Mouse (Mus musculus) liver, adult 2 months (tissue): Measurements from ENCODE around the gene Uqcrq. TPM values are rescaled to one million over a fixed set of nuclear protein-coding genes. Genes with fewer than 3 reads are reported as not detected.
"Not testable (repeated sequence)": the region's sequence is repeated elsewhere in the genome, so short reads cannot be mapped to it uniquely, and the experiment has no call there.

Experiments used
- DNase-seq: peaks from one replicate; pipeline ENCODE4 v3.0.0-alpha.2; 2011; ENCODE audit warnings: low read depth, low spot score; ENCODE audit errors: extremely low read depth
- H3K27ac ChIP-seq: fragments of 200-500 bp; replicated peaks from 2 replicates; pipeline ENCODE4 v1.5.1; 2012; ENCODE audit warnings: low read depth, mild to moderate bottlenecking, control low read depth, inconsistent platforms, low read length; ENCODE audit not compliant: insufficient read depth
- H3K27me3 ChIP-seq: fragments of 200-500 bp; 2 replicates; pipeline ENCODE4 v1.6.1; 2012; ENCODE audit warnings: mild to moderate bottlenecking, moderate library complexity, low read length, inconsistent platforms; ENCODE audit not compliant: control insufficient read depth, insufficient read depth
- H3K36me3 ChIP-seq: fragments of 200-500 bp; 2 replicates; pipeline ENCODE4 v1.6.1; 2012; ENCODE audit warnings: low read length, inconsistent platforms; ENCODE audit not compliant: control insufficient read depth, insufficient read depth
- H3K4me1 ChIP-seq: fragments of 200-500 bp; 2 replicates; pipeline ENCODE4 v1.6.1; 2011; ENCODE audit warnings: low read length; ENCODE audit not compliant: control insufficient read depth, insufficient read depth
- H3K4me3 ChIP-seq: fragments of 200-500 bp; 2 replicates; pipeline ENCODE4 v1.5.1; 2011; ENCODE audit warnings: low read depth, mild to moderate bottlenecking, control low read depth, low read length, moderate library complexity; ENCODE audit not compliant: insufficient read depth
- H3K79me2 ChIP-seq: fragments of 200-500 bp; 2 replicates; pipeline ENCODE4 v1.6.1; 2012; ENCODE audit warnings: inconsistent platforms, mild to moderate bottlenecking, low read length, moderate library complexity; ENCODE audit not compliant: control insufficient read depth, insufficient read depth
- H3K9ac ChIP-seq: fragments of 200-500 bp; 2 replicates; pipeline ENCODE4 v1.6.1; 2012; ENCODE audit warnings: low read depth, mild to moderate bottlenecking, control low read depth, inconsistent platforms, low read length
- CTCF ChIP-seq: fragments of 200-500 bp; IDR thresholded peaks from 2 replicates; pipeline ENCODE4 v1.5.1; 2011; ENCODE audit warnings: low read depth, low read length, control low read depth
- POLR2A ChIP-seq: fragments of 200-500 bp; IDR thresholded peaks from 2 replicates; pipeline ENCODE4 v1.6.1; 2011; ENCODE audit warnings: low read length, control low read depth; ENCODE audit not compliant: insufficient read depth; ENCODE audit errors: extremely low read depth
- WGBS: fragments of 180-500 bp; shearing (Covaris S2); methylation state at CpG from one replicate; pipeline ENCODE4 v1.1.7; 2018; 5-methylcytosine and 5-hydroxymethylcytosine counted together
- polyA plus RNA-seq: library from polyadenylated mRNA; depleted of rRNA; stranded (reverse); fragments of >200 nt; gene quantifications from 2 replicates; pipeline ENCODE4 v1.2.3, GENCODE M21; 2012
- total RNA-seq: library from RNA; depleted of rRNA; stranded (reverse); fragments of >200 nt; gene quantifications from 2 replicates; pipeline ENCODE4 v1.2.3, GENCODE M21; 2014

The Uqcrq gene
- total and polyA plus RNA-seq, 2 experiments, result 256 to 1,230 TPM

DNA sequence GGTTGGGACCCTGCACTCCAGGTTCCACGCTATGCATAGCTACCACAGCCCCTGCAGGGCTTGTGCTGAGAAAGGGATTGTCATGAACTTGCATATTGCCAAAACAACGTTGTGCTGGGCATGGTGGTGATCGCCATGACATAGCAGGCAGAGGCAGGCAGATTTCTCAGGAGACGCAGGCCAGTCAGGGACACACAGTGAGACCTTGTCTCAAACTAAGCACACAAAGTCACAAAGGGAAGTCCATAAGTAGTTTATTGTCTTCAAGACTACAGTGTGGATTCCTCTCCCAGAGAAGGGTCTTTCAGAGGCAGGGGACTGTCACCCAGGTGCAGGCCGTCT lies 1.9 kb downstream of the Uqcrq start:
- WGBS, result 91% methylated on average over 5 of the region's 5 CpGs
- H3K9ac ChIP-seq, result no peak overlapping the region
- peaks cover 4% of the 10 kb centered on the region; the same call in 1 of the 2 replicates for H3K79me2 ChIP-seq
- H3K4me1 ChIP-seq, result peaks cover 31% of the 10 kb centered on the region
- H3K36me3 ChIP-seq, result peaks cover 6% of the 10 kb centered on the region; the same call in 1 of the 2 replicates
- no peak overlapping the region for H3K27ac ChIP-seq
- DNase-seq, result no peak
- TF ChIP-seq POLR2A (no peak), CTCF (no peak)
- no peaks in the 10 kb centered on the region for H3K27me3 ChIP-seq
- no peak overlapping the region for H3K4me3 ChIP-seq

- DNase-seq, result peak; percentile 57
- Histone ChIP-seq H3K27me3 (no peaks in the 10 kb centered on the region), H3K4me1 (peaks cover 31% of the 10 kb centered on the region), H3K4me3 (no peak overlapping the region), H3K79me2 (peaks cover 4% of the 10 kb centered on the region; the same call in 1 of the 2 replicates), H3K36me3 (peaks cover 6% of the 10 kb centered on the region; the same call in 1 of the 2 replicates), H3K9ac (no peak overlapping the region), H3K27ac (no peak overlapping the region)
- no peak for TF ChIP-seq POLR2A
- TF ChIP-seq CTCF, result no peak
- 47% methylated on average over 3 of the region's 3 CpGs for WGBS
These were observed 2.5 kb downstream of the Uqcrq start for GRCm38 (mm10) chr11:53427993-53428715.

GRCm38 (mm10) chr11:53426914-53427313 lies 3.7 kb downstream of the Uqcrq start:
- H3K27ac ChIP-seq, result 0 out of 2 replicates have a peak overlapping the region, but pooled peaks have one; percentile 6
- not testable (repeated sequence) for DNase-seq
- H3K4me1 ChIP-seq, result peaks cover 29% of the 10 kb centered on the region

DNA sequence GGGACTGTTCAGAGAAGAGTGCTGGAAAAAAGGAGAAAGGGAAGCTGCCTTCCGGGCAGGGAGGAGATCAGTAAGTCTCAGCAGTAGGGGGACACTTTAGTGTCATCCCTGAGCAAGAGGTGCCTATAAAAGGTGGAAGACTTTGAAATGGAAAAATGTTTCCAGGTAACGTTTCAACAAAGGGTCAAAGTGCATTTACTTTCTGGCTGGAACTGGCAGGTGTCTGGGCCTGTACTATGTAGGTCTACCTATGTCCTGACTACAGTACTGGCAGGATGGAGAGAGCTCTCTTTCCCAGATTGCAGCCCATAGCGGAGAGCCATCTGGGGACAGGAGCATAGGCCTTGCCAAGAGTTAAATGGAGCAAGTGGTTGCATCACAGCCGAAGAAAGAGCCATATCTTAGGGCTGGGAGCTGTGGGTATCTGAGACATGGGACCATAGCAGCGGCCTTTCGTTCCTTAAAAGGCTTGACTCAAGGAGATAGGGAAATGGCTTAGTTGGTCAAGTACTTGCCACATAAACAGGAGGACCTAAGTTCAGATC lies 4.8 kb downstream of the Uqcrq start:
- WGBS, result 27% methylated on average over 6 of the region's 6 CpGs
- peak; percentile 91 for DNase-seq
- no peak overlapping the region for H3K9ac ChIP-seq
- TF ChIP-seq CTCF, result no peak
- H3K79me2 ChIP-seq, result peaks cover 6% of the 10 kb centered on the region; the same call in 1 of the 2 replicates
- H3K4me3 ChIP-seq, result no peak overlapping the region
- peak overlapping the region; percentile 80 for H3K27ac ChIP-seq
- no peaks in the 10 kb centered on the region for H3K27me3 ChIP-seq
- H3K4me1 ChIP-seq, result peaks cover 32% of the 10 kb centered on the region
- H3K36me3 ChIP-seq, result peaks cover 8% of the 10 kb centered on the region; the same call in 1 of the 2 replicates

More at GRCm38 (mm10) chr11:53426914-53427313, 3.7 kb downstream of the Uqcrq start:
- not testable (repeated sequence) for H3K4me3 ChIP-seq, H3K79me2 ChIP-seq, H3K27me3 ChIP-seq, H3K36me3 ChIP-seq, H3K9ac ChIP-seq
- WGBS, result 51% methylated on average over 3 of the region's 3 CpGs

DNA sequence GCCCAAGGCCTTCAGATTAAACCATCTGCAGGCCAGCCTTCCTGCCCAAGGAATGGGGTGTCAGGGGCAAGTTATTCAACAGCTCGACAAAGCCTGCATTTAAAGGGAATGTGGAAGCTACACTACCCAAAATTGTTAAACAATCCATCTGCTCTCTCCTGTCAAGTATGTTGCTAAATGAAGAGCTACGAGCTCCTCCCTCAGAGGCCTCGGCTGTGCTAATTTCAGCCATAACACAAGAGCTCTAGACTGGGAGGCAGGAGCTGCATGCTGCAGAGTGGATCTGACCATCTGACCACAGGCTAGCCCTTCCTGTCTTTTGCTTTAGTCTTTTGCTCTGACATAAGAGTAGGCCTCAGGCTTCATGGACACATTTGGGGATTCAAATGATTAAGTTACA lies 5.4 kb downstream of the Uqcrq start:
- Histone ChIP-seq H3K36me3 (peaks cover 8% of the 10 kb centered on the region; the same call in 1 of the 2 replicates), H3K4me3 (no peak overlapping the region), H3K9ac (no peak overlapping the region), H3K27ac (peak overlapping the region; percentile 80), H3K27me3 (no peaks in the 10 kb centered on the region), H3K4me1 (peaks cover 32% of the 10 kb centered on the region), H3K79me2 (peaks cover 6% of the 10 kb centered on the region; the same call in 1 of the 2 replicates)
- TF ChIP-seq CTCF (no peak), POLR2A (no peak)
- no peak for DNase-seq
- WGBS, result 33% methylated on average over 3 of the region's 3 CpGs

DNA sequence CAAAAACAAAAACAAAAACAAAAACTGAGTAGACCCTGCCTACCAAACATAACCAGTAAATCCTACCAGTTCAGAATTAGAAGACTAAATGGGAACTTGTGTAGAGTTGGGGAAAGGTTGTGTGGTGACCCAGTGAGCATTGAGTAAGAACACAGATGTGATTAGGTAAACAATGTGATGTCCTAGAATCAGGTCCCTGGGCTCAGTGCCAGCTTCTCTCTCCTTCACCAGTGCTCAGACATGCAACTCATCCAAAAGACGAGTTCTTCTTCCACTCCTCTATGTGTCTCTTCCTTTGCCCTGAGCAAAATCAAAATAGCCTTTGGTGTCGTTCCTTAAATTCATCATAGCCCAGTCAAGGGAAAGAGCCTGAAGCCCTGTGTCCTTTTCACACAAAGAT lies 5.8 kb downstream of the Uqcrq start:
- WGBS, result 26% methylated on average over 2 of the region's 2 CpGs
- H3K27me3 ChIP-seq, result no peaks in the 10 kb centered on the region
- H3K27ac ChIP-seq, result peak overlapping the region; percentile 80
- no peak overlapping the region for H3K9ac ChIP-seq
- no peak overlapping the region for H3K4me3 ChIP-seq
- H3K79me2 ChIP-seq, result peaks cover 6% of the 10 kb centered on the region; the same call in 1 of the 2 replicates
- peak; percentile 93 for DNase-seq
- peaks cover 11% of the 10 kb centered on the region for H3K36me3 ChIP-seq
- peaks cover 35% of the 10 kb centered on the region for H3K4me1 ChIP-seq
- TF ChIP-seq CTCF, result no peak
- TF ChIP-seq POLR2A, result no peak
